Mouse (Mus musculus): ENCODE results near the gene Ptdss2.

DNA sequence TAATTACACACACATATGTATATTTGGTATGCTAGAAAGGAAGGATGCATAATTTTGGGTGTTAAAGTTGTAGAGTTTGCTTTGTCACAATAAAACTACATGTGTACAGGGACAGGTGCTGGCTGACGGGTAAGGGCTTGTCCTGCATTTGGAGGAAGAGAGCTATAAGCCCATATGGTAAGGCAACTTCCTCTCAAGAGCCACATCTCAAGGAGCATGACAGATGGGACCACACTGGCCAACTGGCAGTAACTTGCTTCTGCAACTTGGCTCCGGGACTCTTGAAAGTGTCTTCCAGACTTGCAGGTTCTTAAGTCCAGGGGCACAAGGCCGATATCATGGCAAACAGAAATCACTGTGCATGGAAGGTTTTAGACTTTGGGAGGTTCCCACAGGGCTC, 22.5 kb downstream of the Ptdss2 start:
- no peak for TF ChIP-seq POLR2A (IDR thresholded peaks at IDR 0.05; ENCODE audit: low read depth, low read length)
- no peak for TF ChIP-seq CTCF (IDR thresholded peaks at IDR 0.05; ENCODE audit: borderline replicate concordance, insufficient read depth, low read length)
